Mouse (Mus musculus) midbrain, embryonic 10.5 days (tissue): ENCODE measurements around the gene Adam17. TPM values are rescaled to one million over a fixed set of nuclear protein-coding genes. Genes with fewer than 3 reads are reported as not detected.

ENCODE experiments used
- DNase-seq: peaks from one replicate; pipeline ENCODE4 v3.0.0-alpha.2; 2017; ENCODE audit warnings: low spot score
- H3K27ac ChIP-seq: fragments of 300-500 bp; sonication (generic); replicated peaks from 2 replicates; pipeline ENCODE4 v1.5.1; 2016; ENCODE audit warnings: mild to moderate bottlenecking
- H3K27me3 ChIP-seq: fragments of 300-500 bp; sonication (generic); 2 replicates; pipeline ENCODE4 v1.6.1; 2016; ENCODE audit warnings: low read depth, mild to moderate bottlenecking; ENCODE audit not compliant: poor library complexity, severe bottlenecking
- H3K36me3 ChIP-seq: fragments of 300-500 bp; sonication (generic); 2 replicates; pipeline ENCODE4 v1.6.1; 2016; ENCODE audit warnings: mild to moderate bottlenecking, moderate library complexity
- H3K4me1 ChIP-seq: fragments of 300-500 bp; sonication (generic); 2 replicates; pipeline ENCODE4 v1.6.1; 2016
- H3K4me3 ChIP-seq: fragments of 300-500 bp; sonication (generic); 2 replicates; pipeline ENCODE4 v1.5.1; 2016; ENCODE audit warnings: mild to moderate bottlenecking, moderate library complexity
- H3K9me3 ChIP-seq: fragments of 300-500 bp; sonication (generic); replicated peaks from 2 replicates; pipeline ENCODE4 v1.6.1; 2016; ENCODE audit warnings: mild to moderate bottlenecking
- WGBS: fragments of 180-500 bp; shearing (Covaris S2); methylation state at CpG from one replicate; pipeline ENCODE4 v1.1.7; 2016; 5-methylcytosine and 5-hydroxymethylcytosine counted together
- polyA plus RNA-seq: library from polyadenylated mRNA; unstranded; fragments of >200 nt; fragmentation: Nextera tagmentation; extraction: Ambion mirVana; gene quantifications from 2 replicates; pipeline ENCODE4 v1.2.1, GENCODE M21; 2016

The Adam17 gene
- polyA plus RNA-seq, 1 experiment from 2014 or later, result 42.8 TPM

DNA sequence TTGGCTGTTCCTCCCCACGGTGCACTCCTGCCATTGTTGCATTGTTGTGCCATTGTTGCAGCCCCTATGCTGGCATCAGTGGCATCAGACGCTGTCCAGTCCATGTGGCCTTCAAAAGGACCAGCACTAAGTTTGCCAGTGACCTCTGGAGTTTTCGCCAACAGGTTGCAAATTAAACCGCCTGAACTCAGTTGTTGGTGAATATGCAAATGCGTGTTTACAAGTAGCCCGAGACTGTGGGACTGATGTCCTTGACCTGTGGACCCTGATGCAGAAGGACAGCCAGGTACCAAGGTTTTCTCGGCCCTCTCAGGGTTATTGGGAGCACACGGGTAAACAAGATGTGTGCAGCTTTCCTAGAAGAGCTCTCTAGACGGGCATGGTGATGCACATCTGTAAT lies 52.3 kb downstream of the Adam17 start:
- Histone ChIP-seq H3K4me1 (peaks cover 7% of the 10 kb centered on the region; the same call in 1 of the 2 replicates), H3K27me3 (no peaks in the 10 kb centered on the region), H3K36me3 (peaks cover 74% of the 10 kb centered on the region), H3K4me3 (no peak overlapping the region), H3K27ac (no peak overlapping the region), H3K9me3 (no peaks in the 10 kb centered on the region)
- no peak for DNase-seq
- WGBS, result 84% methylated on average over 9 of the region's 9 CpGs

GRCm38 (mm10) chr12:21320317-21320716 lies 53.1 kb downstream of the Adam17 start:
- no peak overlapping the region for H3K27ac ChIP-seq
- H3K4me3 ChIP-seq, result no peak overlapping the region
- H3K4me1 ChIP-seq, result peaks cover 7% of the 10 kb centered on the region; the same call in 1 of the 2 replicates
- no peaks in the 10 kb centered on the region for H3K9me3 ChIP-seq
- H3K36me3 ChIP-seq, result peaks cover 66% of the 10 kb centered on the region
- H3K27me3 ChIP-seq, result no peaks in the 10 kb centered on the region
- 92% methylated on average over 4 of the region's 4 CpGs for WGBS
- DNase-seq, result no peak

- Histone ChIP-seq H3K4me1 (peaks cover 7% of the 10 kb centered on the region; the same call in 1 of the 2 replicates), H3K27ac (no peak overlapping the region), H3K9me3 (no peaks in the 10 kb centered on the region), H3K4me3 (no peak overlapping the region), H3K27me3 (no peaks in the 10 kb centered on the region), H3K36me3 (peaks cover 66% of the 10 kb centered on the region)
- WGBS, result 74% methylated on average over 12 of the region's 12 CpGs
- peak; percentile 62 for DNase-seq
Measured at GRCm38 (mm10) chr12:21318143-21318895, 55.1 kb downstream of the Adam17 start.

- Histone ChIP-seq H3K27ac (peak overlapping the region; percentile 89), H3K27me3 (no peaks in the 10 kb centered on the region), H3K36me3 (peaks cover 66% of the 10 kb centered on the region), H3K4me3 (peak overlapping the region; percentile 67), H3K4me1 (peaks cover 7% of the 10 kb centered on the region; the same call in 1 of the 2 replicates), H3K9me3 (no peaks in the 10 kb centered on the region)
- WGBS, result 39% methylated on average over 7 of the region's 7 CpGs
- DNase-seq, result no peak
Measured at GRCm38 (mm10) chr12:21316869-21317265, 56.6 kb downstream of the Adam17 start.

DNA sequence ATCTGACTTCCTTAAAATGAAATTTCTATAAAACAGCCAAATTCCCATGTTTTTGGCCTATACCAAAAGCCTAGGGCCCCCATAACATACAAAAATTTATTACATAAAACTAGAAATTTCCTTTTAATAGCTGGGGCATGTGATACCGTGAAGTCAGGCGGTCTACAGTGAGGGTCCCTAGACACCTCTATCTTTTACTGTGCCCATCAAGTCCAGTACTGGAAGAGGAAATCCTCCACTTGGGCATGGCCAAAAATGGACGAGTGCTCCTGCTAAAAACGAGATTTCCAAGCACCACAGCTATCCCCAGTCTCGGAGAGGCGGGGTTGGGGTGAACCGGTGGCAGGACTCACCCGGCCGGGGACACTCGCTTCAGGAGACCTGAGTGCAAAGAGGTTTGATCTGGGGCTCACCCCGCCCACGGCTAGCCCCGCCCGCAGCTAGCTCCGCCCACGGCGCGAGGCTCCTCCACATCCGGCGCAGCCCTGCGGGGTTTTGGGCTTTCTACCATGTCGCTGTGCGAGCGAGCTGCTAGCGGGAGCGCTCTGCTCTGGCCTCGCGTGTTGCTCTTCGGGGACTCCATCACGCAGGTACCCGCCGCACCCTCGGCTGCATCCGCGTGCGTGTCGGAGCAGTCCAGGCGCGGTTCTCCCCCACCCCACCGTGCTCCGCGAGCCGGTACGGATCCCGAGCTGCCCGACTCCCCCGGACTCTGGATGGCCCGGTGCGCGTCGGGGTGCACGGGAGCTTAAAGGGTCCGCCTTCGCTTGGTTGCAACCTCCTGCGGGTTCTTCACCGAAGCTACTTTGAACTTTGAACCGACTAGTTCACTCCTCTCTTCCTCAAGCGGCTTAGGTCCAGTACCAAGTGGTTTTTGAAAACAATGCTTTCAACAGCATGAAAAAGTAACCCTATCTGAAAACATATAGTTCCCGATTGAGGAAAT lies 57.2 kb downstream of the Adam17 start, which contains the start of gene Iah1:
Gene Iah1, plus strand, starts transcription at position 467 of the 946 bp plus-strand sequence.
- H3K4me3 ChIP-seq, result peak within 1 kb of the TSS; percentile 67
- peaks cover 69% of the 10 kb centered on the region for H3K36me3 ChIP-seq
- H3K27ac ChIP-seq, result peak within 1 kb of the TSS; percentile 89
- no peaks in the 10 kb centered on the region for H3K27me3 ChIP-seq
- 3% methylated on average over 59 of the region's 59 CpGs for WGBS
- H3K4me1 ChIP-seq, result peaks cover 7% of the 10 kb centered on the region; the same call in 1 of the 2 replicates
- peak; percentile 87 for DNase-seq
- no peaks in the 10 kb centered on the region for H3K9me3 ChIP-seq

- DNase-seq, result no peak
- H3K4me1 ChIP-seq, result peaks cover 5% of the 10 kb centered on the region; the same call in 1 of the 2 replicates
- 90% methylated on average over 5 of the region's 5 CpGs for WGBS
- H3K27me3 ChIP-seq, result no peaks in the 10 kb centered on the region
- H3K36me3 ChIP-seq, result peaks cover 79% of the 10 kb centered on the region
- H3K4me3 ChIP-seq, result no peak overlapping the region
- no peak overlapping the region for H3K27ac ChIP-seq
- H3K9me3 ChIP-seq, result no peaks in the 10 kb centered on the region
Measured at GRCm38 (mm10) chr12:21312201-21312600, 61.2 kb downstream of the Adam17 start.

- Histone ChIP-seq H3K27ac (no peak overlapping the region), H3K4me3 (no peak overlapping the region), H3K36me3 (peaks cover 99% of the 10 kb centered on the region), H3K27me3 (no peaks in the 10 kb centered on the region), H3K4me1 (no peaks in the 10 kb centered on the region), H3K9me3 (no peaks in the 10 kb centered on the region)
- WGBS, result 90% methylated on average over 4 of the region's 4 CpGs
- DNase-seq, result no peak
Measured at GRCm38 (mm10) chr12:21306721-21307120, 66.7 kb downstream of the Adam17 start.

DNA sequence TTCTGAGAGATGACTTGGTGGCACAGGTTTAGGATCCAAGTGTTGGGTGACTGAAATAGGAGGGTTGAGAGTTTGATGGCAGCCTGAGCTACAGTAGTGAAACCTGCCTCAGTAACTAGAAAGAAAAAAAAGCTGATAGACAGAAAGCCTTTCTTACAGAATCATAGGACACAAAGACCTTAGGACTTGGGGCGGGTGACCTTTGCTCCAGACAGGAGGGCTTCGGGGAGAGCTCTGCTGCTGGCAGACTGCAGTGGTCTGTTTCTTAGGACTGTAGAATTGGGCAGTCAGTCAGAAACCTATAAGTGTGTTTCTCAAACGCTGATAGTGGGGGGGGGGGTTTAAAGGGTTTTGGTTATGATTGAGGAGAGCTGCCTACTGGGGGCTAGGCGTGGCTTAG lies 67.7 kb downstream of the Adam17 start:
- Histone ChIP-seq H3K36me3 (peaks cover 99% of the 10 kb centered on the region), H3K4me3 (no peak overlapping the region), H3K27ac (no peak overlapping the region), H3K4me1 (no peaks in the 10 kb centered on the region), H3K9me3 (no peaks in the 10 kb centered on the region), H3K27me3 (no peaks in the 10 kb centered on the region)
- no peak for DNase-seq
- 89% methylated on average over 4 of the region's 4 CpGs for WGBS

DNA sequence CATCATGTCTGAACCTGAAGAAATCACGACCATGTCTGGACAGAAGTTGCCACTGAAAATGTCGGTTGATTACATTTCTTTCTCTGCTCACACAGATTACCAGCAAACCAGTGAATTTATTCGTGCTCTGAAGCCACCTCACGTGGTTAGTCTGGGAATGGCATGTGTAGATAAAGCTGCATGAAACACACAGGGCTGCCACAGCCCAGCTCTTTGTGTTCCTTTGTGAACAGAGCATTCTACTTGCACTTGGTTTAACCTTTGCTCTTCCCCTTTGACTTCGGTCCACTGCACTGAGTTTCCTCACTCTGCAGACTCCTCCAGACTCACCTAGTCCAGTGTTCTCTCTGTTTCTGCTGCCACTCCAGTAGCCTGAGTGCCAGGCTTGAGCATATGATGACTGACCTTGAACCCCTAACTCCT lies 71.1 kb downstream of the Adam17 start:
- no peaks in the 10 kb centered on the region for H3K9me3 ChIP-seq
- WGBS, result 86% methylated on average over 5 of the region's 5 CpGs
- no peak overlapping the region for H3K4me3 ChIP-seq
- H3K27ac ChIP-seq, result no peak overlapping the region
- no peaks in the 10 kb centered on the region for H3K27me3 ChIP-seq
- peaks cover 99% of the 10 kb centered on the region for H3K36me3 ChIP-seq
- no peak for DNase-seq
- H3K4me1 ChIP-seq, result no peaks in the 10 kb centered on the region

DNA sequence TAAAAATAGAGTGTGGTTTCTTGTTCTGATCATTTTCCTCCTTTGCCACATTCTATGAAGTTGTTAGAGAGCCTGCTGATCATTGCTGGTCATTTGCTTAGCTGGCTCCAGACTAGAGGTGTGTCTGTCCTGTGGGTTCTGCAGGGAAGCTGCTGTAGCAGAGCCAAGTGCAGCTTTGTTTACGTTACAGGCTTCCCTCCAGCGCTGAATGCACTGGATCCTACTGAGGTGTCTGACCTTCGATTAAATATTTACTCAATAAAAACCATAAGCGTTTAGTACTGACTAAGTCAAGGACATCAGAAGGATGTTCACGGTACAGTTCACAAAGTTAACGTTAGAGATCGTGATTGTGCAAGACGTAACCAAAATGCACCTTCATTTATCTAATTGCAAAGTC lies 71.5 kb downstream of the Adam17 start:
- Histone ChIP-seq H3K27ac (no peak overlapping the region), H3K27me3 (no peaks in the 10 kb centered on the region), H3K9me3 (no peaks in the 10 kb centered on the region), H3K4me3 (no peak overlapping the region), H3K36me3 (peaks cover 99% of the 10 kb centered on the region), H3K4me1 (no peaks in the 10 kb centered on the region)
- whole genome bisulfite sequencing, result 91% methylated on average over 8 of the region's 8 CpGs
- DNase-seq, result no peak

DNA sequence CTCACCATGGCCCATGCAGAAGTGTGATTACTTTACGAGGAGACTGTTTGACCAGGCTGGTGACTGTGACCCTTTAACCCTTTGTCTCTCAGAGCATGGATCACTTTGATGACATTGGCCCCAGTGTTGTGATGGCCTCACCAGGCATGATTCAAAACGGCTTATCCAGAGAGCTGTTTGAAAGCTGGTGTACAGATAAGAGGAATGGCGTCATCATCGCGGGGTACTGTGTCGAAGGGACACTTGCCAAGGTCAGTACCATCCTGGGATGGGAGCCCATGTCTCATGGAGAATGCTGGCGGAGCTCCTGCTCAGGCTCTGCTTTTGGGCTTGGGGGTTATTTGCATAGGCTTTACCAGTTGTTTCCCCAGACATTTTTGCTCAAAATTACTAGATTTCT lies 72.1 kb downstream of the Adam17 start:
- H3K4me3 ChIP-seq, result no peak overlapping the region
- H3K27ac ChIP-seq, result no peak overlapping the region
- peaks cover 99% of the 10 kb centered on the region for H3K36me3 ChIP-seq
- no peak for DNase-seq
- H3K27me3 ChIP-seq, result no peaks in the 10 kb centered on the region
- no peaks in the 10 kb centered on the region for H3K4me1 ChIP-seq
- H3K9me3 ChIP-seq, result no peaks in the 10 kb centered on the region
- 90% methylated on average over 7 of the region's 7 CpGs for WGBS

GRCm38 (mm10) chr12:21298856-21299255 lies 74.6 kb downstream of the Adam17 start:
- Histone ChIP-seq H3K36me3 (peaks cover 99% of the 10 kb centered on the region), H3K27ac (no peak overlapping the region), H3K9me3 (no peaks in the 10 kb centered on the region), H3K27me3 (no peaks in the 10 kb centered on the region), H3K4me1 (no peaks in the 10 kb centered on the region), H3K4me3 (no peak overlapping the region)
- WGBS, result 95% methylated on average over 11 of the region's 11 CpGs
- no peak for DNase-seq
